Mouse (Mus musculus): ENCODE measurements around the gene Rxfp4.
A peak's percentile ranks its signal among the peaks of the same experiment; 100 is the strongest.

The Rxfp4 gene

GRCm38 (mm10) chr3:88628766-88629165 lies 24.2 kb downstream of the Rxfp4 start:
- DNase-seq (ENCODE audit: low spot score), result no peak

GRCm38 (mm10) chr3:88627535-88627934 lies 25.4 kb downstream of the Rxfp4 start:
- DNase-seq (ENCODE audit: low spot score), result no peak

- peak; percentile 37 for DNase-seq (ENCODE audit: low spot score)
These were observed 25.8 kb downstream of the Rxfp4 start for GRCm38 (mm10) chr3:88627114-88627513.

- DNase-seq (ENCODE audit: low spot score), result peak; percentile 67
These were observed 26.6 kb downstream of the Rxfp4 start for GRCm38 (mm10) chr3:88626316-88626715.

GRCm38 (mm10) chr3:88625531-88625930 lies 27.4 kb downstream of the Rxfp4 start:
- no peak for DNase-seq (ENCODE audit: low spot score)

GRCm38 (mm10) chr3:88624951-88625350 lies 28.0 kb downstream of the Rxfp4 start:
- peak; percentile 22 for DNase-seq (ENCODE audit: low spot score)

GRCm38 (mm10) chr3:88624324-88624723 lies 28.6 kb downstream of the Rxfp4 start:
- DNase-seq (ENCODE audit: low spot score), result peak; percentile 66

GRCm38 (mm10) chr3:88623346-88624135 lies 29.4 kb downstream of the Rxfp4 start:
- DNase-seq (ENCODE audit: low spot score), result peak; percentile 32

GRCm38 (mm10) chr3:88622941-88623345 lies 30.0 kb downstream of the Rxfp4 start:
- peak; percentile 32 for DNase-seq (ENCODE audit: low spot score)

- peak; percentile 32 for DNase-seq (ENCODE audit: low spot score)
These were observed 30.6 kb downstream of the Rxfp4 start for GRCm38 (mm10) chr3:88622113-88622940.

GRCm38 (mm10) chr3:88621537-88622112 lies 31.3 kb downstream of the Rxfp4 start:
- peak; percentile 26 for DNase-seq (ENCODE audit: low spot score)

GRCm38 (mm10) chr3:88620992-88621536 lies 31.9 kb downstream of the Rxfp4 start:
- DNase-seq (ENCODE audit: low spot score), result peak; percentile 70

- DNase-seq (ENCODE audit: low spot score), result no peak
These were observed 32.6 kb downstream of the Rxfp4 start for GRCm38 (mm10) chr3:88620146-88620991.

GRCm38 (mm10) chr3:88619113-88620097 lies 33.5 kb downstream of the Rxfp4 start:
- no peak for DNase-seq (ENCODE audit: low spot score)

- no peak for DNase-seq (ENCODE audit: low spot score)
These were observed 34.7 kb downstream of the Rxfp4 start for GRCm38 (mm10) chr3:88618074-88618871.

GRCm38 (mm10) chr3:88616951-88617500 lies 35.9 kb downstream of the Rxfp4 start:
- no peak for DNase-seq (ENCODE audit: low spot score)

GRCm38 (mm10) chr3:88615902-88616391 lies 37.0 kb downstream of the Rxfp4 start:
- DNase-seq (ENCODE audit: low spot score), result peak; percentile 27

GRCm38 (mm10) chr3:88615117-88615516 lies 37.8 kb downstream of the Rxfp4 start:
- DNase-seq (ENCODE audit: low spot score), result no peak

GRCm38 (mm10) chr3:88614418-88614817 lies 38.5 kb downstream of the Rxfp4 start:
- DNase-seq (ENCODE audit: low spot score), result no peak
